Mouse (Mus musculus) heart, adult 2 months (tissue): ENCODE measurements around the gene Txlna. TPM values are rescaled to one million over a fixed set of nuclear protein-coding genes. Genes with fewer than 3 reads are reported as not detected.
A peak's percentile ranks its signal among the peaks of the same experiment; 100 is the strongest.

Experiments
- DNase-seq, 2 experiments: peaks; one replicate each; pipeline ENCODE4 v3.0.0; 2021
- H3K27ac ChIP-seq: fragments of 200-600 bp; 2 replicates; pipeline ENCODE4 v1.8.1; 2022
- H3K27me3 ChIP-seq: fragments of 200-500 bp; 2 replicates; pipeline ENCODE4 v1.6.1; 2012; ENCODE audit warnings: mild to moderate bottlenecking, low read length, inconsistent platforms, mixed read lengths; ENCODE audit not compliant: control insufficient read depth, insufficient read depth
- H3K36me3 ChIP-seq: fragments of 200-500 bp; 2 replicates; pipeline ENCODE4 v1.6.1; 2012; ENCODE audit warnings: low read length, inconsistent platforms; ENCODE audit not compliant: control insufficient read depth, insufficient read depth
- H3K4me1 ChIP-seq: fragments of 200-500 bp; 2 replicates; pipeline ENCODE4 v1.6.1; 2011; ENCODE audit warnings: low read length; ENCODE audit not compliant: control insufficient read depth, insufficient read depth
- H3K4me3 ChIP-seq: fragments of 200-600 bp; 2 replicates; pipeline ENCODE4 v1.8.1; 2022
- H3K79me2 ChIP-seq: fragments of 200-500 bp; replicated peaks from 2 replicates; pipeline ENCODE4 v1.6.1; 2012; ENCODE audit warnings: mild to moderate bottlenecking, inconsistent platforms, low read length, moderate library complexity, mixed read lengths; ENCODE audit not compliant: control insufficient read depth, insufficient read depth
- H3K9ac ChIP-seq: fragments of 200-500 bp; 2 replicates; pipeline ENCODE4 v1.6.1; 2012; ENCODE audit warnings: low read depth, mild to moderate bottlenecking, control low read depth, inconsistent platforms, low read length, mixed read lengths
- CTCF ChIP-seq: fragments of 200-600 bp; IDR thresholded peaks from 2 replicates; pipeline ENCODE4 v1.8.1; 2022; ENCODE audit warnings: antibody characterized with exemption, mild to moderate bottlenecking, moderate library complexity
- EP300 ChIP-seq: fragments of 200-500 bp; IDR thresholded peaks from 2 replicates; pipeline ENCODE4 v1.6.1; 2011; ENCODE audit warnings: low read depth, low read length, control low read depth; ENCODE audit not compliant: insufficient read depth
- POLR2A ChIP-seq: fragments of 200-500 bp; IDR thresholded peaks from 2 replicates; pipeline ENCODE4 v1.6.1; 2011; ENCODE audit warnings: mild to moderate bottlenecking, low read depth, low read length, control low read depth; ENCODE audit not compliant: insufficient read depth
- WGBS: fragments of 180-500 bp; shearing (Covaris S2); methylation state at CpG from one replicate; pipeline ENCODE4 v1.1.7; 2018; 5-methylcytosine and 5-hydroxymethylcytosine counted together
- intact Hi-C: fragments of 180-260 bp; cut with DNase I; formaldehyde crosslinking; loops from one replicate; pipeline ENCODE4 v1.15.1; 2025
- polyA plus RNA-seq: library from polyadenylated mRNA; depleted of rRNA; stranded (reverse); fragments of >200 nt; gene quantifications from 2 replicates; pipeline ENCODE4 v1.2.3, GENCODE M21; 2012
- total RNA-seq, 2 experiments: library from RNA; stranded (reverse); gene quantifications; 2 replicates each; pipeline ENCODE4 v1.2.3; 2021

The Txlna gene
- total and polyA plus RNA-seq, 3 experiments: 13.7 to 27.2 (median 25.6) TPM

- no peak for DNase-seq
- Histone ChIP-seq H3K27me3 (no peaks in the 10 kb centered on the region), H3K4me1 (peaks cover 28% of the 10 kb centered on the region), H3K9ac (peak overlapping the region; percentile 53), H3K79me2 (no peaks in the 10 kb centered on the region; the same call in 1 of the 2 replicates), H3K4me3 (peak overlapping the region; percentile 25), H3K36me3 (peaks cover 3% of the 10 kb centered on the region; the same call in 1 of the 2 replicates), H3K27ac (peak overlapping the region; percentile 92)
- intact Hi-C loops: loop anchor here (5.0 kb wide), 1 partner anchor 202 kb away; no protein-coding TSS in a partner anchor
- no peak for TF ChIP-seq CTCF
- TF ChIP-seq POLR2A: no peak
- no peak for TF ChIP-seq EP300
- 54% methylated on average over 11 of the region's 11 CpGs for WGBS
Observed at GRCm38 (mm10) chr4:129620419-129621282, 20.2 kb downstream of the Txlna start.

GRCm38 (mm10) chr4:129618786-129619691 lies 21.8 kb downstream of the Txlna start, which contains the start of gene Iqcc:
TSS of gene Iqcc (minus strand) at chr4:129619099.
- Histone ChIP-seq H3K4me3 (peak within 1 kb of the TSS; percentile 64), H3K27ac (peak within 1 kb of the TSS; percentile 92), H3K27me3 (no peaks in the 10 kb centered on the region), H3K79me2 (no peaks in the 10 kb centered on the region; the same call in 1 of the 2 replicates), H3K36me3 (peaks cover 3% of the 10 kb centered on the region; the same call in 1 of the 2 replicates), H3K9ac (peak within 1 kb of the TSS; percentile 87), H3K4me1 (peaks cover 22% of the 10 kb centered on the region)
- peak; percentile 96 to 98 for DNase-seq
- 4% methylated on average over 44 of the region's 44 CpGs for WGBS
- peak; percentile 97 for TF ChIP-seq EP300
- 0 out of 2 replicates have a peak, but pooled peaks have one; percentile 6 for TF ChIP-seq CTCF
- peak; percentile 100 for TF ChIP-seq POLR2A
- intact Hi-C loops: loop anchor here (5.0 kb wide), 1 partner anchor 287 kb away; no protein-coding TSS in a partner anchor

GRCm38 (mm10) chr4:129618031-129618430 lies 22.8 kb downstream of the Txlna start:
- Histone ChIP-seq H3K4me3 (peak overlapping the region; percentile 64), H3K36me3 (peaks cover 3% of the 10 kb centered on the region; the same call in 1 of the 2 replicates), H3K9ac (no peak overlapping the region; the same call in 1 of the 2 replicates), H3K27me3 (no peaks in the 10 kb centered on the region), H3K27ac (peak overlapping the region; percentile 92), H3K79me2 (no peaks in the 10 kb centered on the region; the same call in 1 of the 2 replicates), H3K4me1 (peaks cover 22% of the 10 kb centered on the region)
- intact Hi-C loops: loop anchor here (5.0 kb wide), 1 partner anchor 286 kb away; no protein-coding TSS in a partner anchor
- WGBS: 90% methylated on average over 5 of the region's 5 CpGs
- TF ChIP-seq POLR2A: no peak
- no peak for TF ChIP-seq CTCF
- no peak for TF ChIP-seq EP300
- DNase-seq: no peak

- TF ChIP-seq CTCF: no peak
- no peak for TF ChIP-seq POLR2A
- no peak for TF ChIP-seq EP300
- Histone ChIP-seq H3K36me3 (peaks cover 3% of the 10 kb centered on the region; the same call in 1 of the 2 replicates), H3K4me3 (no peak overlapping the region), H3K4me1 (peaks cover 14% of the 10 kb centered on the region), H3K27me3 (no peaks in the 10 kb centered on the region), H3K9ac (no peak overlapping the region), H3K27ac (no peak overlapping the region), H3K79me2 (no peaks in the 10 kb centered on the region; the same call in 1 of the 2 replicates)
- no peak for DNase-seq
- intact Hi-C loops: loop anchor here (5.0 kb wide), 1 partner anchor 285 kb away; no protein-coding TSS in a partner anchor
- 90% methylated on average over 7 of the region's 7 CpGs for WGBS
Observed at GRCm38 (mm10) chr4:129617121-129617641, 23.7 kb downstream of the Txlna start.

- H3K9ac ChIP-seq: no peak overlapping the region
- no peaks in the 10 kb centered on the region for H3K79me2 ChIP-seq
- intact Hi-C loops: loop anchor here (5.0 kb wide), 1 partner anchor 284 kb away; no protein-coding TSS in a partner anchor
- WGBS: 78% methylated on average over 3 of the region's 3 CpGs
- H3K27me3 ChIP-seq: no peaks in the 10 kb centered on the region
- DNase-seq: no peak
- no peaks in the 10 kb centered on the region for H3K36me3 ChIP-seq
- H3K27ac ChIP-seq: no peak overlapping the region
- H3K4me3 ChIP-seq: no peak overlapping the region
- TF ChIP-seq EP300: no peak
- TF ChIP-seq CTCF: no peak
- TF ChIP-seq POLR2A: no peak
- peaks cover 8% of the 10 kb centered on the region for H3K4me1 ChIP-seq
Observed at GRCm38 (mm10) chr4:129616631-129617030, 24.2 kb downstream of the Txlna start.
